ENCODE assay signal across 23 mouse cellular contexts in genomic region chr2:18737040-18737439, GRCm38 (mm10). TPM values are rescaled to one million over a fixed set of nuclear protein-coding genes. Genes with fewer than 3 reads are reported as not detected.
A peak's percentile ranks its signal among the peaks of the same experiment; 100 is the strongest.
DNase-seq lines count a peak whose midpoint lies in the region; ATAC-seq and TF ChIP-seq lines count a peak whose summit lies in the region.
"Had no signal": no experiment of that assay in that cellular context is flagged by ENCODE, and none has a peak within 500 bp of the region (broad histone marks: within the 10 kb centered on the region; RNA-seq: fewer than 3 reads in every experiment).

No protein-coding gene starts in this region.

- H3K4me1 ChIP-seq in midbrain, embryonic 14.5 days (ENCODE audit: control insufficient read depth, insufficient read depth, low read length): peaks cover 8% of the 10 kb centered on the region; the same call in 1 of the 2 replicates
- 0 out of 2 replicates have a peak, but pooled peaks cover 2% of the 10 kb centered on the region for H3K4me1 ChIP-seq in midbrain, embryonic 11.5 days (ENCODE audit: control insufficient read depth, insufficient read depth, low read length)
- no peaks in the 10 kb centered on the region for H3K4me1 ChIP-seq in intestine, postnatal 0 days (replicated peaks; ENCODE audit: control insufficient read depth, insufficient read depth, low read length)
- H3K4me1 ChIP-seq: embryonic facial prominence, embryonic 13.5 days; heart, embryonic 10.5 days had no signal

- TF ChIP-seq CTCF in intestine, postnatal 0 days (IDR thresholded peaks at IDR 0.05; ENCODE audit: low read depth): no peak

- ATAC-seq in midbrain, embryonic 14.5 days (ENCODE audit: low FRiP score, low TSS enrichment): no peak
- no peak for ATAC-seq in midbrain, embryonic 11.5 days (ENCODE audit: low FRiP score)
- ATAC-seq in intestine, postnatal 0 days: peak; percentile 78
- ATAC-seq: CD4-positive, CD25-positive, alpha-beta regulatory T cell, adult 4 months; forebrain, embryonic 16.5 days had no signal

- no peak overlapping the region for H3K4me3 ChIP-seq in midbrain, embryonic 14.5 days (replicated peaks; ENCODE audit: low read depth, low read length)
- H3K4me3 ChIP-seq in midbrain, embryonic 11.5 days (ENCODE audit: low read depth, low read length): no peak overlapping the region
- H3K4me3 ChIP-seq in intestine, postnatal 0 days (ENCODE audit: low read depth, low read length): no peak overlapping the region
- H3K4me3 ChIP-seq: embryonic facial prominence, embryonic 13.5 days; forebrain, embryonic 12.5 days; heart, embryonic 10.5 days; hindbrain, embryonic 12.5 days had no signal

- no peaks in the 10 kb centered on the region for H3K27me3 ChIP-seq in midbrain, embryonic 14.5 days (ENCODE audit: control insufficient read depth, insufficient read depth, low read length)
- H3K27me3 ChIP-seq in midbrain, embryonic 11.5 days (ENCODE audit: control insufficient read depth, insufficient read depth, low read length): no peaks in the 10 kb centered on the region
- H3K27me3 ChIP-seq in intestine, postnatal 0 days (replicated peaks; ENCODE audit: control insufficient read depth, insufficient read depth, low read length): no peaks in the 10 kb centered on the region
- H3K27me3 ChIP-seq: embryonic facial prominence, embryonic 13.5 days; hindbrain, embryonic 12.5 days had no signal

- H3K36me3 ChIP-seq in midbrain, embryonic 14.5 days (ENCODE audit: control insufficient read depth, insufficient read depth, low read length): no peaks in the 10 kb centered on the region
- H3K36me3 ChIP-seq in midbrain, embryonic 11.5 days (ENCODE audit: control insufficient read depth, insufficient read depth, low read length): no peaks in the 10 kb centered on the region
- H3K36me3 ChIP-seq in intestine, postnatal 0 days (ENCODE audit: control insufficient read depth, insufficient read depth): no peaks in the 10 kb centered on the region
- H3K36me3 ChIP-seq: embryonic facial prominence, embryonic 13.5 days; forebrain, embryonic 12.5 days; G1E; heart, embryonic 10.5 days; hindbrain, embryonic 12.5 days had no signal

- no peak overlapping the region for H3K9ac ChIP-seq in midbrain, embryonic 14.5 days (replicated peaks; ENCODE audit: low read length)
- H3K9ac ChIP-seq in midbrain, embryonic 11.5 days (ENCODE audit: low read length): no peak overlapping the region
- H3K9ac ChIP-seq in intestine, postnatal 0 days (ENCODE audit: low read depth, low read length): no peak overlapping the region
- H3K9ac ChIP-seq: embryonic facial prominence, embryonic 13.5 days; forebrain, embryonic 12.5 days; hindbrain, embryonic 12.5 days had no signal

- H3K4me2 ChIP-seq in midbrain, embryonic 14.5 days (ENCODE audit: low read length): no peak overlapping the region
- no peak overlapping the region for H3K4me2 ChIP-seq in midbrain, embryonic 11.5 days
- peak overlapping the region; percentile 39 for H3K4me2 ChIP-seq in intestine, postnatal 0 days (replicated peaks; ENCODE audit: low read depth)
- H3K4me2 ChIP-seq: embryonic facial prominence, embryonic 13.5 days; forebrain, embryonic 12.5 days; hindbrain, embryonic 12.5 days had no signal

- no peaks in the 10 kb centered on the region for H3K9me3 ChIP-seq in midbrain, embryonic 14.5 days (ENCODE audit: control insufficient read depth, low read length)
- no peaks in the 10 kb centered on the region for H3K9me3 ChIP-seq in midbrain, embryonic 11.5 days (ENCODE audit: control insufficient read depth, low read length)
- no peaks in the 10 kb centered on the region for H3K9me3 ChIP-seq in intestine, postnatal 0 days (ENCODE audit: control insufficient read depth)
- H3K9me3 ChIP-seq: embryonic facial prominence, embryonic 13.5 days; forebrain, embryonic 12.5 days; G1E; heart, embryonic 10.5 days; hindbrain, embryonic 12.5 days had no signal

- DNase-seq in embryo, embryonic 11 days: peak; percentile 7
- DNase-seq in embryo, embryonic 9.5 days (ENCODE audit: extremely low spot score): no peak
- DNase-seq in midbrain, embryonic 14.5 days: peak; percentile 7
- no peak for DNase-seq in midbrain, embryonic 11.5 days (ENCODE audit: low spot score, missing footprints)
- no peak for DNase-seq in gastrocnemius, postnatal 25 days
- DNase-seq in cerebellum, adult 8-10 months: no peak
- DNase-seq: adrenal gland, adult 8-10 months; B cell, adult 2 months; cerebellum, adult 11-12 months; cerebellum, postnatal 10 days; gastrocnemius, postnatal 14 days; heart, postnatal 10 days; heart, postnatal 4 days; kidney, adult 11 months had no signal

- WGBS in midbrain, embryonic 14.5 days: 20% methylated on average over 8 of the region's 8 CpGs
- WGBS in midbrain, embryonic 11.5 days: 64% methylated on average over 8 of the region's 8 CpGs
- 40% methylated on average over 8 of the region's 8 CpGs for WGBS in intestine, postnatal 0 days

- H3K27ac ChIP-seq in midbrain, embryonic 14.5 days (replicated peaks; ENCODE audit: low read depth, low read length): no peak overlapping the region
- H3K27ac ChIP-seq in midbrain, embryonic 11.5 days (ENCODE audit: low read depth, low read length): no peak overlapping the region
- H3K27ac ChIP-seq in intestine, postnatal 0 days (ENCODE audit: low read depth, low read length): no peak overlapping the region
- H3K27ac ChIP-seq: embryonic facial prominence, embryonic 13.5 days; forebrain, embryonic 12.5 days; heart, embryonic 10.5 days; hindbrain, embryonic 12.5 days had no signal

RNA-seq across cellular contexts. Expression of gene Spag6, which starts 43.2 kb away (rescaled TPM):
- 0.20 and 0.25 TPM in 2 replicates for polyA plus RNA-seq in midbrain, embryonic 14.5 days (2014; fragmentation: Nextera tagmentation; extraction: Ambion mirVana)
- polyA plus RNA-seq in midbrain, embryonic 11.5 days (2014; fragmentation: Nextera tagmentation; extraction: Ambion mirVana): 0.25 and 0.48 TPM in 2 replicates
- polyA plus RNA-seq in intestine, postnatal 0 days (2015; fragmentation: Nextera tagmentation; extraction: Ambion mirVana): 0.08 TPM in 1 of 2 replicates, not detected in the other
- total RNA-seq in gastrocnemius, postnatal 25 days (2021): under 1 TPM in 1 of 2 experiments, not detected in 1; 0.36 TPM
- total RNA-seq: granulocyte monocyte progenitor cell, adult 5-6 weeks had no signal
- polyA plus RNA-seq: CD4-positive, CD25-positive, alpha-beta regulatory T cell, adult 4 months; forebrain, embryonic 16.5 days; heart, embryonic 10.5 days had no signal

Comparison
In these comparisons a context has a peak if more than half of its experiments do, and no peak if none do; other contexts are left out.
1. DNase-seq: peak in embryo, embryonic 11 days (single experiment) and midbrain, embryonic 14.5 days (single experiment); none in embryo, embryonic 9.5 days (single experiment), midbrain, embryonic 11.5 days (single experiment), gastrocnemius, postnatal 25 days (single experiment) and cerebellum, adult 8-10 months (single experiment).